Mouse (Mus musculus) kidney, embryonic 14.5 days (tissue): ENCODE measurements around the gene Mynn. TPM values are rescaled to one million over a fixed set of nuclear protein-coding genes. Genes with fewer than 3 reads are reported as not detected.
A peak's percentile ranks its signal among the peaks of the same experiment; 100 is the strongest.

Experiments used
- ATAC-seq: fragments of 200-750 bp; cut with Nextera tagmentation; 2 replicates; pipeline ENCODE4 v1.8.0; 2017; ENCODE audit warnings: moderate number of reproducible peaks, mild to moderate bottlenecking, moderate TSS enrichment, moderate library complexity; ENCODE audit not compliant: low FRiP score, low TSS enrichment
- H3K27ac ChIP-seq: fragments of 300-500 bp; sonication (generic); 2 replicates; pipeline ENCODE4 v1.5.1; 2014; ENCODE audit warnings: low read depth, mild to moderate bottlenecking, low read length, moderate library complexity, mixed read lengths
- H3K27me3 ChIP-seq: fragments of 300-500 bp; sonication (generic); 2 replicates; pipeline ENCODE4 v1.6.1; 2014; ENCODE audit warnings: mild to moderate bottlenecking, low read length; ENCODE audit not compliant: control insufficient read depth, insufficient read depth
- H3K36me3 ChIP-seq: fragments of 300-500 bp; sonication (generic); 2 replicates; pipeline ENCODE4 v1.6.1; 2014; ENCODE audit warnings: low read length, mixed read lengths; ENCODE audit not compliant: control insufficient read depth, insufficient read depth
- H3K4me1 ChIP-seq: fragments of 300-500 bp; sonication (generic); 2 replicates; pipeline ENCODE4 v1.6.1; 2014; ENCODE audit warnings: low read length, mixed read lengths; ENCODE audit not compliant: control insufficient read depth, insufficient read depth
- H3K4me2 ChIP-seq: fragments of 300-500 bp; sonication (generic); replicated peaks from 2 replicates; pipeline ENCODE4 v1.6.1; 2014; ENCODE audit warnings: low read depth, mild to moderate bottlenecking, low read length
- H3K4me3 ChIP-seq: fragments of 300-500 bp; sonication (generic); 2 replicates; pipeline ENCODE4 v1.5.1; 2014; ENCODE audit warnings: mild to moderate bottlenecking, low read length
- H3K9ac ChIP-seq: fragments of 300-500 bp; sonication (generic); 2 replicates; pipeline ENCODE4 v1.6.1; 2014; ENCODE audit warnings: low read depth, mild to moderate bottlenecking, low read length, moderate library complexity
- H3K9me3 ChIP-seq: fragments of 300-500 bp; sonication (generic); 2 replicates; pipeline ENCODE4 v1.6.1; 2016; ENCODE audit warnings: low read length; ENCODE audit not compliant: control insufficient read depth
- WGBS: fragments of 180-500 bp; shearing (Covaris S2); extraction: QIAGEN DNeasy Blood & Tissue Kit; methylation state at CpG from one replicate; pipeline ENCODE4 v1.1.7; 2014; 5-methylcytosine and 5-hydroxymethylcytosine counted together
- polyA plus RNA-seq: library from polyadenylated mRNA; unstranded; fragments of >200 nt; fragmentation: Nextera tagmentation; extraction: Ambion mirVana; gene quantifications from 2 replicates; pipeline ENCODE4 v1.2.1, GENCODE M21; 2014

Mynn gene
- polyA plus RNA-seq, 1 experiment from 2014 or later = 38.1 TPM

DNA sequence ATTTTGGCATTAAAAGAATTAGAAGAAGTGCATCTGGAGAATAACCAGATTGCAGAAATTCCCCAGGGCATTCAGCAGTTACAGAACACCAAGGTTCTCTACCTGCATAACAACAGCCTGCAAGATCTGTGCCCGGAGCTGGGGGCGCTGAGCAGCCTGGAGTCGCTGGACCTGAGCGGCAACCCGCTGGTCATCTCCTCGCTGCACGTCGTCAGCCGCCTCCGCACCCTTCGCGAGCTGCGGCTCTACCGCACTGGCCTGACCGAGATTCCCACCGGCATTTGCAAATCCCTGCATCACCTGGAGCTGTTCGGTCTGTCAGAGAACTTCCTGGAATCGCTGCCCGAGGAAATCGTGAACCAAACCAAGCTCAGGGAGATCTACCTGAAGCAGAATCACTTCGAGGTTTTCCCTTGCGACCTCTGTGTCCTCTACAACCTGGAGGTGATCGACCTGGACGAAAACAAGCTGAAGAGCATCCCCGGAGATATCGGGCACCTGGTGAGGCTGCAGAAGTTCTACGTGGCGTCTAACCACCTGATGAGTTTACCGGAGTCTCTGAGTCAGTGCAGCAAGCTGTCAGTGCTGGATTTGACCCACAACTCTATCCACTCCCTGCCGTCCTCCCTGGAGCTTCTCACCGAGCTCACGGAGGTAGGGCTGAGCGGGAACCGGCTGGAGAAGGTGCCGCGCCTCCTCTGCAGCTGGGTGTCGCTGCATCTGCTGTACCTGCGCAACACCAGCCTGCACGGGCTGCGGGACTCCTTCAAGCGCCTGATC is 48.4 kb downstream of the Mynn start:
- H3K36me3 ChIP-seq = no peaks in the 10 kb centered on the region
- no peaks in the 10 kb centered on the region for H3K4me1 ChIP-seq
- ATAC-seq = peak; percentile 60; the same call in 1 of the 2 replicates
- peak overlapping the region; percentile 35 for H3K4me3 ChIP-seq
- peaks cover 11% of the 10 kb centered on the region; the same call in 1 of the 2 replicates for H3K27me3 ChIP-seq
- no peak overlapping the region for H3K27ac ChIP-seq
- H3K4me2 ChIP-seq = peak overlapping the region; percentile 55
- peak overlapping the region; percentile 3; the same call in 1 of the 2 replicates for H3K9ac ChIP-seq
- under 1% methylated on average over 41 of the region's 41 CpGs for WGBS
- no peaks in the 10 kb centered on the region for H3K9me3 ChIP-seq

- no peaks in the 10 kb centered on the region for H3K36me3 ChIP-seq
- H3K4me2 ChIP-seq = no peak overlapping the region
- H3K4me1 ChIP-seq = no peaks in the 10 kb centered on the region
- no peak overlapping the region for H3K9ac ChIP-seq
- ATAC-seq = no peak
- no peak overlapping the region for H3K4me3 ChIP-seq
- WGBS = 85% methylated on average over 5 of the region's 5 CpGs
- H3K27ac ChIP-seq = no peak overlapping the region
- H3K9me3 ChIP-seq = no peaks in the 10 kb centered on the region
- peaks cover under 1% of the 10 kb centered on the region; the same call in 1 of the 2 replicates for H3K27me3 ChIP-seq
These were observed 54.1 kb downstream of the Mynn start for GRCm38 (mm10) chr3:30655937-30656336.

DNA sequence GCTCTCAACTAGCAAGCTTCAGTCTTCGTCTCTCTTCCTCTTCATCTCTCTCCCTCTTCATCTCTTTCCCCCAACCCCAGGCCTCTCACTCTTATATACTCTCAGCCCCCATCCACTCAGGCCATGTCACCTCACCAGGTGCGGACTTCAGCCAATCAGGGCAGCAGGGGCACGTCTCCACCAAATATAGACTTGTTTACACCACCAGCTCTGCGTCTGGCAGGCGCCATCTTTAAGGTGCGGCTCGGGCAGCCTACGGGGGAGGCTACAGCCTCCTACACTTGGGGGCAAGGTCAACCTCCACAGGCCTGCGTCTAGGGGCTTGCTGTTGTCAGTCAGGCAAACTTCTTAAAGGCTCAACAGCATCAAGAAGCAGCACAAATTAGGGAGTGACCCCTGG is 56.6 kb downstream of the Mynn start:
- H3K4me1 ChIP-seq = no peaks in the 10 kb centered on the region
- no peaks in the 10 kb centered on the region for H3K9me3 ChIP-seq
- H3K36me3 ChIP-seq = no peaks in the 10 kb centered on the region
- H3K4me2 ChIP-seq = no peak overlapping the region
- H3K27ac ChIP-seq = no peak overlapping the region
- ATAC-seq = no peak
- H3K9ac ChIP-seq = no peak overlapping the region
- no peak overlapping the region for H3K4me3 ChIP-seq
- no peaks in the 10 kb centered on the region for H3K27me3 ChIP-seq
- WGBS = 74% methylated on average over 9 of the region's 9 CpGs

Other genes starting within 250 kb of the Mynn start
- 50.8 and 89.3 TPM in 2 replicates for gene Mecom, start 54.1 kb upstream of the Mynn start, polyA plus RNA-seq
- not detected in 2 replicates for gene Actrt3, start 2.1 kb upstream of the Mynn start, polyA plus RNA-seq
- not detected in 2 replicates for gene Lrriq4, start 42.4 kb downstream of the Mynn start, polyA plus RNA-seq
- 1.9 and 2.5 TPM in 2 replicates for gene Lrrc34, start 45.8 kb downstream of the Mynn start, polyA plus RNA-seq
- gene Lrrc31, start 97.8 kb downstream of the Mynn start, polyA plus RNA-seq = 0.24 TPM in 1 of 2 replicates, not detected in the other
- not detected in 2 replicates for gene Samd7, start 144.2 kb downstream of the Mynn start, polyA plus RNA-seq
- gene Sec62, start 190.8 kb downstream of the Mynn start, polyA plus RNA-seq = 98.0 and 108 TPM in 2 replicates